Mouse (Mus musculus) right cerebral cortex, postnatal 4 days (tissue): ENCODE measurements around the gene Dnlz.

ENCODE experiments used
- DNase-seq: peaks from one replicate; pipeline ENCODE4 v3.0.0-alpha.2; 2022

The Dnlz gene

DNA sequence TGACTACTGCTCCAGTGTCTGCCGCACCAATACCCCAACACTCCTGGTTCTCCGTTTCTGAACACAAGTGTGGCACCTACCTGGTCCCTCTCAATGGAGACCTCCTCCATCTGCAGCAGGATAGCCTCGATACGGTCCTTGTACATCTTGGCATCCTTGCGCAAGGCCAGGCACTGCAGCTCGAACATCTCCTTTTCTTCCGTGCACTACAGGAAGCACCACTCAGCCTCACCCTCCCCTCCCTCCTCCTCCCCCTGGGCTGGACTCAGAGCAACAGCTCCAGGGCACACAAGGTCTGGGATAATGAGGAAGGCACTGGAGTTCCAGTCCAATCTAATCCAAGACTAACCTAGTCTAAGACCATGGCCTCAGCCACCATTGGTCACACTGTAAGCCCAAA lies 4.8 kb upstream of the Dnlz start:
- DNase-seq, result no peak

GRCm38 (mm10) chr2:26356231-26356630 lies 4.3 kb upstream of the Dnlz start:
- DNase-seq, result no peak

GRCm38 (mm10) chr2:26354401-26354800 lies 2.5 kb upstream of the Dnlz start:
- no peak for DNase-seq

- no peak for DNase-seq
These were observed 1.4 kb upstream of the Dnlz start for GRCm38 (mm10) chr2:26353066-26353980.

- no peak for DNase-seq
These were observed 491 bp upstream of the Dnlz start for GRCm38 (mm10) chr2:26352291-26352910.

DNA sequence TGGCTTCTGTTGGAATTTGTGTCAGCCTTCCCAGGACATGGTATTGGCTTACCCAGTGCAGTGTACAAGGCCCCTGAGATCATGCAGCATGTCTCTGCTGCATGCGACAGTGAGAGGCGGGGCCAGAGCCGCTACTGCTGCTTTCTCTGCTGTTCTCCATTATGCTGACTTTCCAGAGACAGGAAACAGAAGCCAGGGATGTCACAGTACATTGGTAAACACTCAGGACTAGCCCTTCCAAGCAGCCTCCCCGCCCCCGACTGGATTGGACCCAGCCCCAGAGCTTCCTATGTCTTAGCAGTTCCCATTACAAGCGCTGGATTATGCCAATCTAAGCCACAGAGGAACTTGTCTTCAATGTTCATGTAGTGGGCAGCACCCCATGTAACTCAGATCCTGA lies 3.7 kb downstream of the Dnlz start:
- no peak for DNase-seq

DNA sequence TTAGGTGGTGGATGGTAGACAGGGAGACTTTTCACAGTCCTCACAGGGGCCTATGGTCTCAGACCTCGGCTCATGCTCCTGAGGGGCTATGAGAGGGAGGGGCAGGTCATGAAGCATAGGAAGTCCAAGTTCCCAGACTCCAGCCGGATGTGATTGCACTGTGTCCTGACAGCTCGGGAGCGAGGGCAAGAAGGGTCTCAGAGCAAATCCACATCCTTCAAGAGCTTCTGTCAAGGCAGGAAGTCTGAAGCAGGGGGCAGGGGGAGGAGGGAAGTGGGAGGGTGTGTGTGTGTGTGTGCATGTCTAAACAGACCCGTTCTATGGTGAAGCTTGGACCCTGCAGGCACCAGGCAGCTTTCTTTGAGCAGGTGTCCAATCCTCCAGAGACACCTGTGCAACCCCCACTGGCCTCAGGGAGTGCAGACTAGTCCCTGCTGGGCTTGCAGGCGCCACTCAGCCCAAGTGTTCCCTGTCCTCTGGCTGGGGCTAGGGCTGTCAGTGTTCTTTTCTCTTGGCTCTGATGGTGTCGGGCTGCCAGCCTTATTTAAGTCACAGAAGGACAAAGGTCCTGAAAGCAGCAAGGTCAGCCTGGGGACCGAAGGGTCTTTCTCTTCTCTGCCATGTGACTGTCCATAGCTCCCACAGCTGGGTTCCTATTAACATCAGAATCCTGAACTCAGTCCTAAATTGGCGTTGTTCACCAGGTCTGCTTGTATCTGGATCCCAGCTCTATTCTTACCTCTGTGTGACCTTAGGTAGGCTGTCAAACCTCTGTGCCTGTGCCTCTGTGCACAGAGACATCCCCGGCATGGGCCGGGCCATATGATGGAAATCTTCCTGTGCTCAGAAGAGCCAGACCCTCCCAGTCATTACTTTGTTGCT lies 9.1 kb downstream of the Dnlz start:
- DNase-seq, result no peak

GRCm38 (mm10) chr2:26342044-26342443 lies 9.9 kb downstream of the Dnlz start:
- peak; percentile 44 for DNase-seq

DNA sequence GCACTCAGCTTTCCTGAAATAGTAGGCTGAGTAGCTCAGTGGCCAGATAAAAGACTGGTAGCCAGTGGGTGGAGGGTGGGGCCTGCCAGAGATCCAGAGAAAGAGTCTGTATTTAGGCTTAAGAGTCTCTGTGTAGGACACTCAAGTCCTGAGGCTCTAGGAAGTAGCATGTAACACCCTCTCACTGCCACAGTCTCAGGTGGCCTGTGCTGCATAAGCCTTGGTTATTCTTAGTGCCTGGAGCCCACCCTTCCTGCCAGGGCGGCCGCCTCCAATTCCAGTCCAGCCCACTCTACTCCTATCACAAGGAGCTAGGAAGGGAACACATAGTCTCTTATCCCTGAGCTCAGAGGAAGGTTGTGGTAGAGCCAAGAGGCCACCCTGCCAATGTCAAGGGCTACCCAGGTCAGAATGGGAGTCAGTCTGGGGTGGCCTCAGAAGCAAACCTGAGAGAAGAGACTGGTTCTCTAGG lies 10.4 kb downstream of the Dnlz start:
- no peak for DNase-seq

- no peak for DNase-seq
These were observed 12.7 kb downstream of the Dnlz start for GRCm38 (mm10) chr2:26339204-26339551.

DNA sequence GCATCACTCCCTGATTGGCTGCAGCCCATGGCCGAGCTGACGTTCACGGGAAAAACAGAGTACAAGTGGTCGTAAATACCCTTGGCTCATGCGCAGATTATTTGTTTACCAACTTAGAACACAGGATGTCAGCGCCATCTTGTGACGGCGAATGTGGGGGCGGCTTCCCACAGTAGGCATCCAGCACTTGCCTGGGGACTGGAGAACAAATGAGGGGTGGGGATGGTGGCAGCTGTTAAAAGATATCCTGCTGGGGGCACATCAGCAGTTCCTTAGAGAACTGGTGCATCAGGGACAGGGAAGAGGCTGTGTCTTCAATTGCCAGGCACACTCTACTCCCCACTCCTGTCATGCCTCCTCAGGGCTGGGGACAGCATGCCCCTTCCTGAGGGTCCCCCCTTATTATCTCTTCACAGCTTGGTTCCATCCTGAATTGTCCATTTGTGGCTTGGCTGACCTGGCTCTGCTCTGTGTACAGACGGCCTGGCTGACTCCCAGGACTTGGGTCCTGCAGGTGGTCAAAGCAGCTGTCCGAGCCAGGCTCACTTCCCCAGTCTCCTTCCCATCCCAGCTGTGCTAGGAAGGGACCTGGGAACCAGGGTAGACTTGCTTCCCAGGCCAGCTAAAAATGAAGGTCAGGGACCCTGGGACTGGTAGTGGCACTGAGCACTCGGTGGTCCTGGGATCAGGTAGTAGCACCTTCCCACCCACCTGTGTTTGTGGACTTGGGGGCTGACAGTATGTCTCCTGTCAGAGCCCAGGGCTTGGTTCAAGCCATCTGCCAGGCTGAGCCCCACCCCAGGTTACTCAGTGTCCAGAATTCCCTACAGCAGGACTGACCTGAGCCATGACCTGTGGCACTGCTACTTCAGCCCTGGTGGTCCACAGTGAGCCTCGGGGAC lies 13.4 kb downstream of the Dnlz start:
- no peak for DNase-seq

DNA sequence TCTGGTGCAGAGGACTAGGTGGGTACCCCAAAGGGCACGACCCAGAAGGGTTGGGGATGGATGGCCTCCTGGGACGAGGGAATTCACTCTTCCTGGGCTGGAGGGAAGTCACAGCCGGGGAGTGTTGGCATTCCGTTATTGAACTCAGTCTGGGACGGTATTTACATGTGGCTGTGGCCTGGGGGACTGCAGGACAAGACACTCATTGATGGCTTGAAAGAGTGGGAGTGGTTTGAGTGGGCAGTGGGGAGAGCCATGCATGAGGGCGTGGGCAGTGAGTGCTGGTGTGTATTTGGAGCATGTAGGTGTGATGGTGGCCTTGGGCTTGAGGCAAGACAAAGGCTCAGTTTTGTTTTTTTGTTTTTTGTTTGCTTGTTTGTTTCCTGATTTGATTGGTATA lies 21.2 kb downstream of the Dnlz start:
- DNase-seq, result no peak

DNA sequence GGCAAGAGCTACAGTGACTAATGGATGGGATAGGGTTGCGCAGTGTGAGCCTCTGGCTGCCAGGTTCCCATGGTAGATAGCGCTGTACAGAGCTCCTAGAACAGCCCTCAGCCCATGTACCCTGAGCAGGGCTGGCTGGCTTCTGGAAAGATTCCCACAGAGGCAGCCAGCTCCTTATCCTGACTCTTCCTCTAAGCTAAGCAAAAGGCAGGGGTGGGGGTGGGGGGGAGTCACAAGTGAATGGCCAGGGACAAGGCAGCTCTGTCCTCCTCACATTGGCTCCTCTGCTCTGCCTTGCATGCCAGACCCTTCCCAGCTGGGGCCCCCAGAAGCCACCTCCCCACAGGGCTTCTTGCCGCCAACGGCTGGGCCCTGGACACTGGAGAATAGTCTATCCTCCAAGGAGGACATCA lies 21.8 kb downstream of the Dnlz start:
- no peak for DNase-seq

DNA sequence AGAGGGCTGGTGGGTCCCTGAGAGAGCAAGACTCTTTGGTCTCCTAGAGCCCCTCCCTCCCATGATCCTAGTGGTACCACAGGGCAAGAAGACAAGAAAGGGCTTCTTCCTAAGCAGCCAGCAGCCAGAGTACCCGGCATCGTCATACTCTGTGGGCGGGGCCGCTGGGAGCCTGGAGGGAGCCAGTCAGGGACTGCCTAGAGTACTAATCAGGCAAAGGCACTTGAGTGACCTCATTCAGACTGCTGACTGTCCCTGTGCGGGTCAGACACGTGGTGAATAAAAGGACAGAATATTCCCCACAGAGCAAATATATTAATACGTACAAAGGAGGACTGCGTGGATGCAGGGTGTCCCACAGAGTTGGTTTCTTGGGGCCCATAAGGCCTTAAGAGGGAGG lies 22.5 kb downstream of the Dnlz start:
- DNase-seq, result no peak

DNA sequence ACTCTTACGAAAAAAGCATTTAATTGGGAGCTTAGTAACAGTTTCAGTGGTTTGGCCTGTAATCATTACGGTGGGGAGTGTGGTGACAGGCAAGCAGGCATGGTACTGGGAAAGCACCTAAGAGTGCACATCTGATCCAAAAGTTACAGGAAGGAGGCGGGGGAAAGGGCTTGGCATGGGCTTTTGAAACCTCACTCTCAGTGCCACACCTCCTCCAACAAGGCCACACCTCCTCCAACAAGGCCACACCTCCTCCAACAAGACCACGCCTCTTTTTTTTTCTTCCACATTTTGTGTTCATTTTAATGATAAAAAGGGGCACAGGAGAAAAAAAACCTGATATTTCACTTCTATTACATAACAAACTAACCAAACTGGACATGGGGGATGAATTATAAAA lies 24.1 kb downstream of the Dnlz start:
- DNase-seq, result no peak

DNA sequence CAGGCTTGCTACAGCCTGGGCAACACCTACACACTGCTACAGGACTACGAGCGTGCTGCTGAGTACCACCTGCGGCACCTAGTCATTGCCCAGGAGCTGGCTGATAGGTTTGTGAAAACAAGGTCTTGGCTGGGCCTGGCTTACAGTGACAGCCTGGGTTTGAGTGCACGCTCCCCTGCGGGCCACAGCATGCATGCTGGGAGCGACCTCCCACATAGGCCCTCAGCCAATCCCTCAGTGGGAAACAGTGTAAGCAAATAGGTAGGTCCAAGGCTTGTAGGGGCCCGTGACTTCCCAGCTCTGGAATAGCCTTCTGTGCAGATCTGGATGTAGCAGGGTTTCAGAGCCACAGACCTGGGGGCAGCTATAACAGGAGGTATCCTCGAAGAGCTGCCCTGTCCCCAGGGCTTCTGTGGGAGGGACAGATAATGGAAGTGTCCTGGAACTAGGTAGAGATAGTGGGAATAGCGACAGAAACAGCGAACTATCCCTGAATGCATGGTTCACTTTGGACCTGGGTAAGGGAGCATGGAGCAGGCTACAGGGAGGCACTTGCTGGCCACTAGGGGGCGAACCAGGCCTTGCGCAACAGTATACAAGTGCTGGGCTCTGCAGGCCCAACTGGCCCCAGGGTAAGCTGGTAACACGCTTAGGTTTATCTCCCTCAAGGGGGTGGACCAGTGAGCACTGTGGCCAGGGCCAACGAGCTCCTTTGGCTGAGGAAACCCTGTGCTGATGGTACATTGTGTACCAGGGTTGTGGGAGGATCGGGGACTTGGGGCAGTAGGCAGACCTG lies 26.3 kb downstream of the Dnlz start:
- DNase-seq, result peak; percentile 57

GRCm38 (mm10) chr2:26324917-26325316 lies 27.0 kb downstream of the Dnlz start:
- DNase-seq, result no peak

DNA sequence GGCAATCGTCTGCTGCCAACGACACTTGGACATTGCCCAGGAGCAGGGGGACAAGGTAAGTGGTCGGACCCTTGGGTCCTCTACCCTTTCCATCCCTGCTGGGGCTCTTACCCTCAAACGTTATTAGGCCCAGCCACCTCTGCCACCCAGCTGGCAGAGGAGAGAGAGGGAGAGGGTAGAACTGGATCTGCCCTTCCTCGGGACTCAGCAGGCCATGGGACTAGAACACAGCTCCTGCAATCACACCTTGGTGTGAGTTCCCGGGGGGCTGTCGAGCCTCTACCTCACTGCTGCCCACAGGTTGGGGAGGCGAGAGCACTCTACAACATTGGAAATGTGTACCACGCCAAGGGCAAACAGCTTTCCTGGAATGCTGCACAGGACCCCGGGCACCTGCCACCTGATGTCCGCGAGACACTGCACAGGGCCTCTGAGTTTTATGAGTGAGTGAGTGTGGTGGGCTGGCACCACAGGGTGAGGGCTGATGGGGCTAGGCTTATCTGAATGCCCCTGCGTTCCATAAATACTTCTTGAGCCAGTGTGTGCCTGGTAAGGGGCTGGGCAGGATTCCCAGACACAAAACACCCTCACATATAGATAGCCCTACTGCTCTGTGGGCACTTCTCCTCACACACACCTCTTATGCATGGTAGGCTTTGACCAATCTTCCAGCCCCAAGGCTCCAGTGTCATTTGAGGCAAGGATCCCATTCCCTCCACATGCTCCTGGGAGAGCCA lies 28.2 kb downstream of the Dnlz start:
- no peak for DNase-seq

GRCm38 (mm10) chr2:26320245-26321185 lies 31.4 kb downstream of the Dnlz start:
- DNase-seq, result no peak
